Mouse (Mus musculus) forebrain, embryonic 15.5 days (tissue): ENCODE measurements at regions not wholly inside any gene's neighbourhood (a gene's known extent, or its start where the extent isn't known, plus 50 kb on each side); places are given as distances from the start of the nearest gene placed in this dataset.

Experiments used
- ATAC-seq: fragments of 200-750 bp; cut with Nextera tagmentation; replicated peaks from 2 replicates; pipeline ENCODE4 v1.8.0; 2017; ENCODE audit warnings: mild to moderate bottlenecking, moderate TSS enrichment, moderate library complexity
- H3K27ac ChIP-seq: fragments of 300-500 bp; sonication (generic); replicated peaks from 2 replicates; pipeline ENCODE4 v1.5.1; 2015; ENCODE audit warnings: mild to moderate bottlenecking, inconsistent platforms
- H3K27me3 ChIP-seq: fragments of 300-500 bp; sonication (generic); 2 replicates; pipeline ENCODE4 v1.6.1; 2015; ENCODE audit warnings: inconsistent platforms
- H3K36me3 ChIP-seq: fragments of 300-500 bp; sonication (generic); 2 replicates; pipeline ENCODE4 v1.6.1; 2015; ENCODE audit warnings: mild to moderate bottlenecking, inconsistent platforms
- H3K4me1 ChIP-seq: fragments of 300-500 bp; sonication (generic); 2 replicates; pipeline ENCODE4 v1.6.1; 2015; ENCODE audit warnings: inconsistent platforms
- H3K4me2 ChIP-seq: fragments of 300-500 bp; sonication (generic); replicated peaks from 2 replicates; pipeline ENCODE4 v1.6.1; 2015; ENCODE audit warnings: mild to moderate bottlenecking, inconsistent platforms
- H3K4me3 ChIP-seq: fragments of 300-500 bp; sonication (generic); 2 replicates; pipeline ENCODE4 v1.5.1; 2015; ENCODE audit warnings: mild to moderate bottlenecking, inconsistent platforms
- H3K9ac ChIP-seq: fragments of 300-500 bp; sonication (generic); replicated peaks from 2 replicates; pipeline ENCODE4 v1.6.1; 2015; ENCODE audit warnings: mild to moderate bottlenecking, inconsistent platforms
- H3K9me3 ChIP-seq: fragments of 300-500 bp; sonication (generic); 2 replicates; pipeline ENCODE4 v1.6.1; 2016; ENCODE audit warnings: inconsistent platforms
- WGBS: fragments of 180-500 bp; shearing (Covaris S2); methylation state at CpG from one replicate; pipeline ENCODE4 v1.1.7; 2015; ENCODE audit warnings: mixed read lengths; 5-methylcytosine and 5-hydroxymethylcytosine counted together

- Histone ChIP-seq H3K27ac (no peak overlapping the region), H3K4me2 (no peak overlapping the region), H3K36me3 (no peaks in the 10 kb centered on the region), H3K9ac (no peak overlapping the region), H3K27me3 (no peaks in the 10 kb centered on the region), H3K4me1 (no peaks in the 10 kb centered on the region), H3K4me3 (no peak overlapping the region), H3K9me3 (no peaks in the 10 kb centered on the region)
- WGBS, result 90% methylated on average over 8 of the region's 8 CpGs
- no peak for ATAC-seq
Measured at GRCm38 (mm10) chr10:117533541-117534386, 95.5 kb upstream of the Cpm start.

- 90% methylated on average over 1 of the region's 1 CpGs for WGBS
- no peak overlapping the region for H3K4me3 ChIP-seq
- no peak for ATAC-seq
- no peaks in the 10 kb centered on the region for H3K4me1 ChIP-seq
- H3K4me2 ChIP-seq, result no peak overlapping the region
- no peak overlapping the region for H3K9ac ChIP-seq
- no peaks in the 10 kb centered on the region for H3K36me3 ChIP-seq
- H3K27ac ChIP-seq, result no peak overlapping the region
- H3K27me3 ChIP-seq, result no peaks in the 10 kb centered on the region
- no peaks in the 10 kb centered on the region for H3K9me3 ChIP-seq
Measured at GRCm38 (mm10) chr10:117532750-117533540, 96.4 kb upstream of the Cpm start.

GRCm38 (mm10) chr10:117531798-117532747, 97.2 kb upstream of the Cpm start:
- WGBS, result 81% methylated on average over 17 of the region's 17 CpGs
- ATAC-seq, result no peak

GRCm38 (mm10) chr10:117530859-117531602, 98.3 kb upstream of the Cpm start:
- 79% methylated on average over 10 of the region's 10 CpGs for WGBS
- ATAC-seq, result no peak
- H3K4me3 ChIP-seq, result no peak overlapping the region
- no peaks in the 10 kb centered on the region for H3K9me3 ChIP-seq
- H3K4me1 ChIP-seq, result no peaks in the 10 kb centered on the region
- no peaks in the 10 kb centered on the region for H3K27me3 ChIP-seq
- H3K4me2 ChIP-seq, result no peak overlapping the region
- H3K36me3 ChIP-seq, result no peaks in the 10 kb centered on the region
- no peak overlapping the region for H3K9ac ChIP-seq
- no peak overlapping the region for H3K27ac ChIP-seq

More at GRCm38 (mm10) chr10:117531798-117532747, 97.2 kb upstream of the Cpm start:
- Histone ChIP-seq H3K9me3 (no peaks in the 10 kb centered on the region), H3K27me3 (no peaks in the 10 kb centered on the region), H3K36me3 (no peaks in the 10 kb centered on the region), H3K27ac (no peak overlapping the region), H3K4me2 (no peak overlapping the region), H3K4me3 (no peak overlapping the region), H3K9ac (no peak overlapping the region), H3K4me1 (no peaks in the 10 kb centered on the region)

- no peaks in the 10 kb centered on the region for H3K4me1 ChIP-seq
- no peak overlapping the region for H3K9ac ChIP-seq
- H3K27me3 ChIP-seq, result no peaks in the 10 kb centered on the region
- H3K4me2 ChIP-seq, result no peak overlapping the region
- ATAC-seq, result no peak
- no peaks in the 10 kb centered on the region for H3K9me3 ChIP-seq
- H3K36me3 ChIP-seq, result no peaks in the 10 kb centered on the region
- 77% methylated on average over 14 of the region's 15 CpGs for WGBS
- no peak overlapping the region for H3K4me3 ChIP-seq
- H3K27ac ChIP-seq, result no peak overlapping the region
Measured at GRCm38 (mm10) chr10:117530007-117530858, 99.1 kb upstream of the Cpm start.

- 90% methylated on average over 7 of the region's 7 CpGs for WGBS
- H3K4me2 ChIP-seq, result no peak overlapping the region
- H3K9ac ChIP-seq, result no peak overlapping the region
- no peaks in the 10 kb centered on the region for H3K9me3 ChIP-seq
- no peaks in the 10 kb centered on the region for H3K27me3 ChIP-seq
- ATAC-seq, result no peak
- H3K36me3 ChIP-seq, result no peaks in the 10 kb centered on the region
- no peaks in the 10 kb centered on the region for H3K4me1 ChIP-seq
- no peak overlapping the region for H3K4me3 ChIP-seq
- H3K27ac ChIP-seq, result no peak overlapping the region
Measured at GRCm38 (mm10) chr10:117529269-117530006, 99.9 kb upstream of the Cpm start.

- Histone ChIP-seq H3K27ac (no peak overlapping the region), H3K4me3 (no peak overlapping the region), H3K4me2 (no peak overlapping the region), H3K9ac (no peak overlapping the region), H3K36me3 (no peaks in the 10 kb centered on the region), H3K27me3 (no peaks in the 10 kb centered on the region), H3K4me1 (no peaks in the 10 kb centered on the region), H3K9me3 (no peaks in the 10 kb centered on the region)
- 86% methylated on average over 8 of the region's 8 CpGs for WGBS
- ATAC-seq, result no peak
Measured at GRCm38 (mm10) chr10:117528575-117529268, 100.6 kb upstream of the Cpm start.

GRCm38 (mm10) chr10:117527979-117528378, 101.3 kb upstream of the Cpm start:
- Histone ChIP-seq H3K36me3 (no peaks in the 10 kb centered on the region), H3K4me1 (no peaks in the 10 kb centered on the region), H3K9ac (no peak overlapping the region), H3K4me3 (no peak overlapping the region), H3K9me3 (no peaks in the 10 kb centered on the region), H3K4me2 (no peak overlapping the region), H3K27me3 (no peaks in the 10 kb centered on the region), H3K27ac (no peak overlapping the region)
- WGBS, result 90% methylated on average over 6 of the region's 6 CpGs
- no peak for ATAC-seq

- Histone ChIP-seq H3K4me1 (no peaks in the 10 kb centered on the region), H3K9ac (no peak overlapping the region), H3K36me3 (no peaks in the 10 kb centered on the region), H3K27ac (no peak overlapping the region), H3K27me3 (no peaks in the 10 kb centered on the region), H3K4me3 (no peak overlapping the region), H3K4me2 (no peak overlapping the region), H3K9me3 (no peaks in the 10 kb centered on the region)
- ATAC-seq, result no peak
- 95% methylated on average over 5 of the region's 5 CpGs for WGBS
Measured at GRCm38 (mm10) chr10:117527243-117527642, 102.1 kb upstream of the Cpm start.

- WGBS, result 91% methylated on average over 3 of the region's 3 CpGs
- H3K36me3 ChIP-seq, result no peaks in the 10 kb centered on the region
- no peaks in the 10 kb centered on the region for H3K4me1 ChIP-seq
- no peak overlapping the region for H3K9ac ChIP-seq
- ATAC-seq, result no peak
- no peaks in the 10 kb centered on the region for H3K27me3 ChIP-seq
- H3K9me3 ChIP-seq, result no peaks in the 10 kb centered on the region
- no peak overlapping the region for H3K27ac ChIP-seq
- no peak overlapping the region for H3K4me3 ChIP-seq
- H3K4me2 ChIP-seq, result no peak overlapping the region
Measured at GRCm38 (mm10) chr10:117526834-117527188, 102.5 kb upstream of the Cpm start.
